Mouse (Mus musculus): ENCODE data around the gene Nphs1.

DNA sequence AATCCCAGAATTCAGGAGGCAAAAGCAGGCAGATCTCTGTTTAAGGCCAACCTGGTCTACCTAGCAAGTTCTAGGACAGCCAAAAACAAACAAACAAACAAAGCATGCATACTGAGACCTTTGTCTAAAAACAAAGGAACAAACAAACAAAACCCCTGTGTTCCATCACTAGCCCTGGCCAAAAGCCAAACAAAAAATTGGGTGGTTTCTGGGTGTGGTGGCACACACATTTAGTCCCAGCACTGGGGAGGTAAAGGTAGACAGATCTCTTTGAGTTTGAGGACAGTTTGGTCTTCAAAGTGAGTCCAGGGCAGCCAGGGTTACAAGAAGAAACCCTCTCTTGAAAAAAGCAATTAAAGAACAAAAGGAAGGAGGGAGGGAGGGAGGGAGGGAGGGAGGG lies 28.8 kb upstream of the Nphs1 start:
- no peak for TF ChIP-seq E2F4 (IDR thresholded peaks at IDR 0.05; ENCODE audit: borderline replicate concordance, low read depth, low read length)
- TF ChIP-seq JUND (IDR thresholded peaks at IDR 0.05; ENCODE audit: low read depth, low read length) = no peak
- no peak for TF ChIP-seq TBP (IDR thresholded peaks at IDR 0.05; ENCODE audit: low read depth, low read length)
- no peak for TF ChIP-seq NELFE (IDR thresholded peaks at IDR 0.05; ENCODE audit: low read depth, low read length)
- no peak for TF ChIP-seq CTCF (IDR thresholded peaks at IDR 0.05 in 2 of 3, conservative IDR thresholded peaks at IDR 0.05 in 1 of 3; ENCODE audit: control insufficient read depth in 1 of 3, insufficient read depth in 1 of 3, low read depth in 2 of 3, low read length in 3 of 3, poor library complexity in 1 of 3, severe bottlenecking in 1 of 3)
- no peak for TF ChIP-seq UBTF (IDR thresholded peaks at IDR 0.05; ENCODE audit: borderline replicate concordance, insufficient read depth, low read depth, low read length)
- TF ChIP-seq EP300 (IDR thresholded peaks at IDR 0.05; ENCODE audit: low read depth in 1 of 2, low read length in 2 of 2) = no peak
- TF ChIP-seq TAL1 (IDR thresholded peaks at IDR 0.05; ENCODE audit: low read length) = no peak
- TF ChIP-seq POLR2A (IDR thresholded peaks at IDR 0.05; ENCODE audit: control insufficient read depth in 1 of 2, insufficient read depth in 1 of 2, low read depth in 1 of 2, low read length in 2 of 2, poor library complexity in 1 of 2) = no peak
- no peak for TF ChIP-seq SMC3 (IDR thresholded peaks at IDR 0.05; ENCODE audit: low read depth, low read length)
- TF ChIP-seq MXI1 (IDR thresholded peaks at IDR 0.05; ENCODE audit: low read depth, low read length) = no peak
- TF ChIP-seq SIN3A (IDR thresholded peaks at IDR 0.05; ENCODE audit: low read length) = no peak
- TF ChIP-seq GATA1 (IDR thresholded peaks at IDR 0.05; ENCODE audit: low read depth, low read length) = no peak
- no peak for TF ChIP-seq ZC3H11A (IDR thresholded peaks at IDR 0.05; ENCODE audit: low read depth, low read length)
